Mouse (Mus musculus): Measurements from ENCODE around the gene Sptlc2. TPM values are rescaled to one million over a fixed set of nuclear protein-coding genes. Genes with fewer than 3 reads are reported as not detected.
A peak's percentile ranks its signal among the peaks of the same experiment; 100 is the strongest.

The Sptlc2 gene
- polyA plus RNA-seq, 1 experiment from 2014 or later, result 72.0 TPM

DNA sequence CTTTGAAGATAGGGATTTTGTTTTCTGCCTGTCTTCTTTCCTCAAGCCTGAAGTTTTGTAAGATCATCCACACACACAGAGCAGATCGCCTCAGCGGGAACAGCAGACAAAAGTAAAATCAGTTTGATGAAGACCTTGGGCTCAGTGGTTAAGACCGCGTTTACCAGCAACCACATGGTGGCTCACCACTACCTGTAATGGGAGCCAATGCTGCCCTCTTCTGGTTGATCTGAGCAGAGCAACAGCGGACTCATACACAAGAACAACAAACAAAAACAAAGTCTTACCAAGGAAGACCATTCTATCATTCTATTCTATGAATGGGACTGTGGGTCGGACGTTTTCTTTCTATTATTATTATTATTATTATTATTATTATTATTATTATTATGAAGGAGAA lies 28.5 kb upstream of the Sptlc2 start:
- Histone ChIP-seq H3K4me2 (replicated peaks) (no peak overlapping the region), H3K36me3 (replicated peaks; ENCODE audit: control insufficient read depth, insufficient read depth) (no peaks in the 10 kb centered on the region), H3K27ac (no peak overlapping the region), H3K9ac (no peak overlapping the region), H3K4me3 (replicated peaks; ENCODE audit: low read length) (no peak overlapping the region), H3K4me1 (replicated peaks; ENCODE audit: control insufficient read depth, insufficient read depth, low read length) (peaks cover 14% of the 10 kb centered on the region), H3K27me3 (ENCODE audit: control insufficient read depth, insufficient read depth, low read length) (no peaks in the 10 kb centered on the region), H3K9me3 (ENCODE audit: control insufficient read depth, low read length) (no peaks in the 10 kb centered on the region)
- 38% methylated on average over 7 of the region's 7 CpGs for WGBS
- DNase-seq (ENCODE audit: low spot score), result no peak
- no peak for ATAC-seq (ENCODE audit: low FRiP score)

DNA sequence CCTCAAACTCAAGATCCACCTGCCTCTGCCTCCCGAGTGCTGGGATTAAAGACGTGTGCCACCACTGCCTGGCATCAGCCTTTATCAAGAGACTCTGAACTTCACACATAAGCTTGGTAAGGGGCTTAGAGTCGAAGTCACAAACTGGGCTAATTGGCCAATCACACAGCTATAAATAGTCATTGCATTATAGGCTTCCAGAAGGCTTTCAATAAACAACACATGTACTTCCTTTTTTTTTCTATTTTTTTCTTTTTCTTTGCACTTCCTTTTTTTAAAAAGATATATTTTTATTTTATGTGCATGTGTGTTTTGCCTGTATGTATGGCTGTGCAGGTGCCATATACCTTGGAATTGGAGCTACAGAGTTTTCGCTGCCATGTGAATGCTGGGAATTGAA lies 27.2 kb upstream of the Sptlc2 start:
- ATAC-seq (ENCODE audit: low FRiP score), result no peak
- H3K4me2 ChIP-seq (replicated peaks), result no peak overlapping the region
- H3K4me3 ChIP-seq (replicated peaks; ENCODE audit: low read length), result no peak overlapping the region
- no peak overlapping the region for H3K9ac ChIP-seq
- no peaks in the 10 kb centered on the region for H3K36me3 ChIP-seq (replicated peaks; ENCODE audit: control insufficient read depth, insufficient read depth)
- no peaks in the 10 kb centered on the region for H3K27me3 ChIP-seq (ENCODE audit: control insufficient read depth, insufficient read depth, low read length)
- peaks cover 14% of the 10 kb centered on the region for H3K4me1 ChIP-seq (replicated peaks; ENCODE audit: control insufficient read depth, insufficient read depth, low read length)
- no peak for DNase-seq (ENCODE audit: low spot score)
- WGBS, result 88% methylated on average over 4 of the region's 4 CpGs
- H3K9me3 ChIP-seq (ENCODE audit: control insufficient read depth, low read length), result no peaks in the 10 kb centered on the region
- no peak overlapping the region for H3K27ac ChIP-seq

DNA sequence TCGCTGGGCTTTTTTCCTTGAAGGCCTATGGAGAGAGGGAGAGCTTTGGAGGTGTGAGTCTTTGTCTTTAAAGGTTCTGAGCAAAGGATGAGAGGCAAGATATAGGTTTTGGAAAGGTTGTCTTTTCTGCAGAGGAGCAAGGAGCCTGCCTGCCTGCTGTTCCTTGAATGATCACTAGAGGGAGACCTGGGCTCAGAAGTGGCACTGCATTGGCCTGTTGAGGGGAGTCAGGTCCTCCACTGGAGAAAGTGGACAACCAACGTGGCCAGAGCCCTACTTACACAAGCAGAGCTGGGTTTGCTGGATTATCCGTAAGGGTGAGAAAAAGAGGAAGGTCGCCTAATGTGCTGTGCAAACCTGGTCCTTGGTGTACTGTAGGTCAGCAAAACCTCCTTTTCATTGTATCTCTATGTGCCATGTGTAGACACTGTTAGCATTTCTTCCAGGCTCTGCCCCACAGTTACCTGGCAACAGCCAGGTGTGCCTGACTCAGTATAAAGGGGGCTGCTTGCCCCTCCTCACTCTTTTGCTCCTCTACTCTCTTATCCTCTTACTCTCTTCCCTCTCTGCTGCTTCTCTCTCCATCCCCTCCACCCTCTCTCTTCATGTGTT lies 25.1 kb upstream of the Sptlc2 start:
- Histone ChIP-seq H3K4me2 (replicated peaks) (no peak overlapping the region), H3K27ac (no peak overlapping the region), H3K27me3 (ENCODE audit: control insufficient read depth, insufficient read depth, low read length) (no peaks in the 10 kb centered on the region), H3K9me3 (ENCODE audit: control insufficient read depth, low read length) (no peaks in the 10 kb centered on the region), H3K4me3 (replicated peaks; ENCODE audit: low read length) (no peak overlapping the region), H3K36me3 (replicated peaks; ENCODE audit: control insufficient read depth, insufficient read depth) (no peaks in the 10 kb centered on the region), H3K4me1 (replicated peaks; ENCODE audit: control insufficient read depth, insufficient read depth, low read length) (no peaks in the 10 kb centered on the region), H3K9ac (no peak overlapping the region)
- ATAC-seq (ENCODE audit: low FRiP score), result peak; percentile 86; the same call in 1 of the 2 replicates
- peak; percentile 79 for DNase-seq (ENCODE audit: low spot score)
- 14% methylated on average over 4 of the region's 4 CpGs for WGBS

DNA sequence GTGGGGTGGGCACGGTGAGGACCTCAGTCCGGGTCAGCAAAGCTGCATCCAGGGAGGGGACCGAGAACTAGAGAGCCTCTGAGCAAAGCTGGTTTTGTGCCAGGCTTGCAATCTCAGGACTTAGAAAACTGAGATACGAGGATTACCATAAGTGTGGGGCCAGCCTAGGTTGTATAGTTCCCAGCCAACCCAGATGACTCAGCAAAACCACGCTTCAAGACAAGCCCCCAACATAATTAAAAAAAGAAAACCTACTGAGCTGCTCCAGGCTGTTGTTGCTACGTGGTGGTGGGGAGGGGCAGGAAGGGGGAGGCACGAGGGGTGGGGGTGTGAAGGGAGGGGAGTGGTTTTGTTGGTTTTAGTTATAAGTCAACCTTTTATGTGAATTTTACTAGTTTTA lies 22.8 kb upstream of the Sptlc2 start:
- H3K4me2 ChIP-seq (replicated peaks), result no peak overlapping the region
- DNase-seq (ENCODE audit: low spot score) (no peak), ATAC-seq (ENCODE audit: low FRiP score) (no peak)
- H3K27me3 ChIP-seq (ENCODE audit: control insufficient read depth, insufficient read depth, low read length), result no peaks in the 10 kb centered on the region
- H3K9ac ChIP-seq, result no peak overlapping the region
- no peak overlapping the region for H3K27ac ChIP-seq
- no peaks in the 10 kb centered on the region for H3K4me1 ChIP-seq (replicated peaks; ENCODE audit: control insufficient read depth, insufficient read depth, low read length)
- H3K4me3 ChIP-seq (replicated peaks; ENCODE audit: low read length), result no peak overlapping the region
- WGBS, result 67% methylated on average over 7 of the region's 7 CpGs
- H3K9me3 ChIP-seq (ENCODE audit: control insufficient read depth, low read length), result no peaks in the 10 kb centered on the region
- H3K36me3 ChIP-seq (replicated peaks; ENCODE audit: control insufficient read depth, insufficient read depth), result no peaks in the 10 kb centered on the region

DNA sequence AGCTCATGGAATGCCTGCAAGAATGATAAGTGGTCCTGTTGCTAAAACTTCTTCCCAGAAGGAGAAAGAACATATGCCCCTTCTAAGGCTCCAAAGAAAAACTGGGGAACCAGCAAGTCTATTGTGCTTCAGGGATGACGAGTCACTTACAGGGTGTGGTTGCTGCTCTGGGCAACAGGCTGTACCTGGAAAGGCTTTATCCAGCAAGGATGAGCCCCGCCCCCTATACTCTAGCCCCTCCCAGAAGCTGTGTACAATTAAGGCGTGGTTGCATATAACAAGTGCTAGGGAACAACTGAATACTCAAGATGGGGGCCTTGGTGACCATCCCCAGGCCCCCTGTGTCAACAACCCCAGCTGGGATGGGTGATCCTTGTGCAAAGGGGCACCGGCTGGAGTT lies 21.0 kb upstream of the Sptlc2 start:
- Histone ChIP-seq H3K4me2 (replicated peaks) (no peak overlapping the region), H3K9me3 (ENCODE audit: control insufficient read depth, low read length) (no peaks in the 10 kb centered on the region), H3K36me3 (replicated peaks; ENCODE audit: control insufficient read depth, insufficient read depth) (no peaks in the 10 kb centered on the region), H3K4me3 (replicated peaks; ENCODE audit: low read length) (no peak overlapping the region), H3K4me1 (replicated peaks; ENCODE audit: control insufficient read depth, insufficient read depth, low read length) (no peaks in the 10 kb centered on the region), H3K27ac (no peak overlapping the region), H3K27me3 (ENCODE audit: control insufficient read depth, insufficient read depth, low read length) (no peaks in the 10 kb centered on the region), H3K9ac (no peak overlapping the region)
- DNase-seq (ENCODE audit: low spot score) (no peak), ATAC-seq (ENCODE audit: low FRiP score) (no peak)
- 75% methylated on average over 4 of the region's 4 CpGs for WGBS

DNA sequence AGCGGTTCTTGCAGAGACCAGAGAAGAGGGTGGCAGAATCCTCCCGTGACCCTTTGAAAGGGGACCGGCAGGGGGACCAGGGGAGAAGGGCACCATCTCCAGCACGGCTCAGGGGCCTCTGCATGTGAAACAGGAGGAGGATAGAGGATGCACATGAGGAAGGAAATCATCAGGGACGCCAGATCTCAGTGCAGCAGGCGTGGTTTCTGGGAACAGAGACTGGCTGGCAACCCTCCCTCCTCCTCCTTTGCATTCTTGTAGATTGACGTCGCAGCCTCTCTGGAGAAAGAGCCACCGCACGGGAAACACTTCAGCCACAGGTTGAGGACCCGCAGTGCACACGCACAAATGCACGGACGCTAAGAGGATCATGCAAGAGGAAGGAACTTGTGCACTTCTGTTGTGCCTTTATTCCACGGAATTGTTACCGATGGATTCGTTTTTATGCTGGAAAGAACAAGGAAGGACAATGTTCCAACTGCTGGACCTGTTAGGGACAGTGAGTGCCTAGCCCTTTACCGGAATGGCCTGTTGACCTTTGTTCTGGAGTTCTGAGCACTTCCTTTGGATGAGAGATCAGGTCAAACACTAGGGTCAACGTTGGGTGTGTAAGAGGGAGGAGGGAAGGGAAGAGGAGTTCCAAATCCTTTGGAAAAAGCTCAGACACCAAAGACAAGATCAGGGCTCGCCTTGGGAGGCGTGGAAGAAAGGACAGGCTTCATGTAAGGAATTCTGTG lies 19.9 kb upstream of the Sptlc2 start:
- no peak overlapping the region for H3K4me3 ChIP-seq (replicated peaks; ENCODE audit: low read length)
- no peak overlapping the region for H3K27ac ChIP-seq
- no peaks in the 10 kb centered on the region for H3K9me3 ChIP-seq (ENCODE audit: control insufficient read depth, low read length)
- DNase-seq (ENCODE audit: low spot score) (no peak), ATAC-seq (ENCODE audit: low FRiP score) (no peak)
- no peaks in the 10 kb centered on the region for H3K36me3 ChIP-seq (replicated peaks; ENCODE audit: control insufficient read depth, insufficient read depth)
- H3K27me3 ChIP-seq (ENCODE audit: control insufficient read depth, insufficient read depth, low read length), result no peaks in the 10 kb centered on the region
- H3K9ac ChIP-seq, result no peak overlapping the region
- H3K4me1 ChIP-seq (replicated peaks; ENCODE audit: control insufficient read depth, insufficient read depth, low read length), result no peaks in the 10 kb centered on the region
- 0 out of 2 replicates have a peak overlapping the region, but pooled peaks have one; percentile 10 for H3K4me2 ChIP-seq (replicated peaks)
- WGBS, result 44% methylated on average over 21 of the region's 21 CpGs

DNA sequence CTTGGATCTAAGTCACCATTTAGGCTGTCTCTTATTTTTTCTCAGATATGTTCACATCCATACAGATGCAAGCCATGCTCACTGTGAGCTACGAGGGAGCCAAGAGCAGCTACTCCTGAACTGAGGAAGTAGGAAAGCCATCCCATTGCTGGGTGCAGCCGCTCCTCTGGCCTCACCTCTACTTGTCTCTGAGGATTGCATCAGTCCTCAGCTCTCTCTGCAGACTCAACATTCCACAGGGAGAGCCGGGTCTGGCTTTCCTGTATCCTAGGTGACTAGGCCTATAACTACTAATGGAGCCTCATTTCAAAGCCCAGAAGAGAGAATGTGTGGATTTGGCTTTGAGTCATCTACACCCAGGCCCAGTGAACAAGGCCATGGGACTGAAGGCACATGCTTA lies 17.6 kb upstream of the Sptlc2 start:
- DNase-seq (ENCODE audit: low spot score) (no peak), ATAC-seq (ENCODE audit: low FRiP score) (no peak)
- Histone ChIP-seq H3K4me1 (replicated peaks; ENCODE audit: control insufficient read depth, insufficient read depth, low read length) (no peaks in the 10 kb centered on the region), H3K36me3 (replicated peaks; ENCODE audit: control insufficient read depth, insufficient read depth) (no peaks in the 10 kb centered on the region), H3K27me3 (ENCODE audit: control insufficient read depth, insufficient read depth, low read length) (no peaks in the 10 kb centered on the region), H3K4me3 (replicated peaks; ENCODE audit: low read length) (no peak overlapping the region), H3K9me3 (ENCODE audit: control insufficient read depth, low read length) (no peaks in the 10 kb centered on the region), H3K9ac (no peak overlapping the region), H3K4me2 (replicated peaks) (no peak overlapping the region), H3K27ac (no peak overlapping the region)
- 69% methylated on average over 3 of the region's 3 CpGs for WGBS

DNA sequence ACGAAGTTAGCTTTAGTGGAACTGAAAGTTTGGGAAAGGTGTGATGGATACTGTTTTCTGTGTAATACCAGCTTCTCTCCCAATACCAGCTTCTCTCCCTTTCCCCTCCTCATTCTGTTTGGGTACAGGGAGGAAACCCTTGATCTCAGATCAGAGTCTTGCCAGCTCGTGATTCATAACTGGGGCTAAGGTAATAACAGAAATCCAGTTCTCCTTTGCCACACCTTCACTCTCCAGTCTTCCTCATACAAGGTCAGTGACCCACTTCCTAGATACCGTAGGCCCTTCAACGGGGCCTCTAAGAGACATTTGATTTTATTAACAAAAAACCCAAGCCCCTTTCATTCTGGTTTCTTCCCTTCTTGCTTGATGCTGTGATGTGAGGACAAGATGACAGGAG lies 17.0 kb upstream of the Sptlc2 start:
- WGBS, result 84% methylated on average over 4 of the region's 4 CpGs
- H3K27ac ChIP-seq, result no peak overlapping the region
- H3K4me2 ChIP-seq (replicated peaks), result no peak overlapping the region
- H3K4me1 ChIP-seq (replicated peaks; ENCODE audit: control insufficient read depth, insufficient read depth, low read length), result no peaks in the 10 kb centered on the region
- ATAC-seq (ENCODE audit: low FRiP score) (no peak), DNase-seq (ENCODE audit: low spot score) (no peak)
- no peak overlapping the region for H3K9ac ChIP-seq
- no peaks in the 10 kb centered on the region for H3K27me3 ChIP-seq (ENCODE audit: control insufficient read depth, insufficient read depth, low read length)
- no peak overlapping the region for H3K4me3 ChIP-seq (replicated peaks; ENCODE audit: low read length)
- no peaks in the 10 kb centered on the region for H3K36me3 ChIP-seq (replicated peaks; ENCODE audit: control insufficient read depth, insufficient read depth)
- H3K9me3 ChIP-seq (ENCODE audit: control insufficient read depth, low read length), result no peaks in the 10 kb centered on the region

DNA sequence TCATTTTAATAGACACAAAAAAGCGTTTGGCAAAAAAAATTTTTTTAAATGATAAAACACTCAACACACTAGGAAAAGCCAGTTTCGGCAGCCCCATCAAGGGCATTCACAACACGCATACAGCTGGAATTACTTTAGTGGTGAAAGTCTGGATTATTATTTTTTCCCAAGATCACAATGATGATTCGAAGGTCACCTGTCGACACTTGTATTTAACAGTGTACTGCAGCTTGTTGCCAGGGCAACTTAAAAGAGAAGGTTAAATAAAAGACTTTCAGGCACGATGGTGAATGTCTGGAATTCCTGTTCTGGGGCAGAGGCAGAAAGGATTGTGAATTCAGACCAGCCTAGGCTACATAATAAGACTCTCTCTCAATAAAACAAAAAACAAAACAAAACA lies 13.7 kb upstream of the Sptlc2 start:
- DNase-seq (ENCODE audit: low spot score), result no peak
- H3K4me1 ChIP-seq (replicated peaks; ENCODE audit: control insufficient read depth, insufficient read depth, low read length), result no peaks in the 10 kb centered on the region
- H3K4me2 ChIP-seq (replicated peaks), result no peak overlapping the region
- ATAC-seq (ENCODE audit: low FRiP score), result no peak
- WGBS, result 60% methylated on average over 6 of the region's 6 CpGs
- H3K27me3 ChIP-seq (ENCODE audit: control insufficient read depth, insufficient read depth, low read length), result no peaks in the 10 kb centered on the region
- no peak overlapping the region for H3K9ac ChIP-seq
- no peaks in the 10 kb centered on the region for H3K9me3 ChIP-seq (ENCODE audit: control insufficient read depth, low read length)
- H3K36me3 ChIP-seq (replicated peaks; ENCODE audit: control insufficient read depth, insufficient read depth), result no peaks in the 10 kb centered on the region
- no peak overlapping the region for H3K4me3 ChIP-seq (replicated peaks; ENCODE audit: low read length)
- no peak overlapping the region for H3K27ac ChIP-seq
